Mouse (Mus musculus): Measurements from ENCODE around the gene Cdc42ep4. TPM values are rescaled to one million over a fixed set of nuclear protein-coding genes. Genes with fewer than 3 reads are reported as not detected.
A peak's percentile ranks its signal among the peaks of the same experiment; 100 is the strongest.

The Cdc42ep4 gene
- polyA plus RNA-seq, 1 experiment: not detected

DNA sequence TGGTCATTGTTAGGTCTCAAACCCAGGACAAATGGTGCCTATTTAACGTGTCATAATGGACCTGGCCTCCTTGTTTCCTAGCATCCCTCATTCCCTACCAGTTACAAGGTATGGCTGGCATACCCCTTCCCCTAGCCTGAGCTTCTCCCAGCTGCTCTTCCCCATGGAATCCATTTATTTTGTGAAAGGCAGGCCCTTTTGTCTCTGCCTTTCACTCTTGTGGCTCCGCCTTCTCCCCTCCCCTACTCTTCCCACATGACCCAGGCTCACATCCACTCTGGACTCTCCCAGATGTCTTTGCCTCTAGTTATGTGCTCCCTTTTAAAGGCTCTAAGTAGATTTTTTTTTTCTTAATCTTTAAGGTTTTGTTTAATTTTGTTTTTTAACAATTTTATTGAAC, 64.7 kb downstream of the Cdc42ep4 start:
- Histone ChIP-seq H3K27ac (ENCODE audit: insufficient read depth, low read depth, low read length) (no peak overlapping the region), H3K4me3 (ENCODE audit: insufficient read depth, low read depth, low read length) (no peak overlapping the region), H3K4me1 (ENCODE audit: control insufficient read depth, insufficient read depth, low read length) (peaks cover 10% of the 10 kb centered on the region)
- TF ChIP-seq POLR2A (IDR thresholded peaks at IDR 0.05; ENCODE audit: insufficient read depth, low read depth, low read length): no peak
- TF ChIP-seq CTCF (IDR thresholded peaks at IDR 0.05; ENCODE audit: insufficient read depth, low read depth, low read length): no peak
- 51% methylated on average over 2 of the region's 2 CpGs for WGBS

DNA sequence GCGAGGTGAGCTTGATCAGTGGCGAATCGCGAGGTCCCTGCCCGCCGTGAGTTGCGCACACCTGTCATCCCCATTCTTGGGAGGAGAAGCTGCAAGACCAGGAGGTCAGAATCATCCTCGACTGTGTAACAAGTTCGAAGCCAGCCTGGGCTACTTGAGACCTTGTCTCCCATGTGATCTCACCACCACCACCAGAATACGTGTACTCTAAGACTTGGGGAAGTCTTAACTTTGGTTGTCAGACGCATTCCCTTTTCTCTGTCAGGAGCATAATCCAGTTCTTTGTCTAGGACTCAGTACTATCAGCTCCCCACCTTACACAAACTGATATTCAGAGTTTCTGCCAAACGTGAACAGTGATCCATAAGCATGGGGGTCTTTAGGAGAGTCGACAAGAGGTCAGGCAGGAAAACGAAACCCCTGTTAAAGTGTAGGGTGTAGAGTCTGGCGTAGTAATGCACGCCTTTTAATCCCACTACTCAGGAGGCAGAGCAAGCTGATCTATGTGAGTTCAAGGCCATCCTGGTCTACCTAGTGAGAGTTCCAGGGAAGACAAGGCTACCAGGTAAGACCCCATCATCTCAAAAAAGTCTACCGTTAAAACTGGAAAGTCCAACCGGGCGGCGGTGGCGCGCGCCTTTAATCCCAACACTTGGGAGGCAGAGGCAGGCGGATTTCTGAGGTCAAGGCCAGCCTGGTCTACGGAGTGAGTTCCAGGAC, 66.8 kb downstream of the Cdc42ep4 start:
- no peak for TF ChIP-seq CTCF (IDR thresholded peaks at IDR 0.05; ENCODE audit: insufficient read depth, low read depth, low read length)
- no peak for TF ChIP-seq POLR2A (IDR thresholded peaks at IDR 0.05; ENCODE audit: insufficient read depth, low read depth, low read length)
- H3K27ac ChIP-seq (ENCODE audit: insufficient read depth, low read depth, low read length): 0 out of 2 replicates have a peak overlapping the region, but pooled peaks have one; percentile 14
- peak overlapping the region; percentile 92 for H3K4me3 ChIP-seq (ENCODE audit: insufficient read depth, low read depth, low read length)
- H3K4me1 ChIP-seq (ENCODE audit: control insufficient read depth, insufficient read depth, low read length): peaks cover 5% of the 10 kb centered on the region
- 43% methylated on average over 25 of the region's 25 CpGs for WGBS

- peak; percentile 69 for TF ChIP-seq POLR2A (IDR thresholded peaks at IDR 0.05; ENCODE audit: insufficient read depth, low read depth, low read length)
- TF ChIP-seq CTCF (IDR thresholded peaks at IDR 0.05; ENCODE audit: insufficient read depth, low read depth, low read length): no peak
- peak within 1 kb of the TSS; percentile 92 for H3K4me3 ChIP-seq (ENCODE audit: insufficient read depth, low read depth, low read length)
- WGBS: under 1% methylated on average over 73 of the region's 73 CpGs
- peaks cover 5% of the 10 kb centered on the region for H3K4me1 ChIP-seq (ENCODE audit: control insufficient read depth, insufficient read depth, low read length)
- peak within 1 kb of the TSS; percentile 80 for H3K27ac ChIP-seq (ENCODE audit: insufficient read depth, low read depth, low read length)
Measured at GRCm38 (mm10) chr11:113683957-113684706, 67.5 kb downstream of the Cdc42ep4 start, which contains the start of the genes Fam104a and D11Wsu47e. TSS of gene Fam104a (minus strand) at chr11:113684155. TSS of gene D11Wsu47e (plus strand) at chr11:113684412.

DNA sequence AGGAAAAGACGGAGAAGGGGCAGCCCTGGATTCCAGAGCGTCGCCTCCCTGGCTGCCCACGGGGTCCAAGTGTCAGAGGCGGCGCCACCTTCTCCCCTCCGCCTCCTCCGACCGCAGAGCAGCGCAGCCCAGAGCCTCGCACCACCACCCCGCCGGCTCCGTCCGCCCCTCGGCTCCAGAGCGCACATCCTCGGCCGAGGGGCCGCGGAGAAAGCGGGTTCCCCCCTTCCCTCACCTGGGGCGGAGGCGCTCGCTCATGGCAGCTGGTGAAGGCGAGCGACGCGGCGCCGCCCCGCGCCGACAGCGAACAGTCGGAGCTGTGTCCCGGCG, 68.1 kb downstream of the Cdc42ep4 start:
- WGBS: under 1% methylated on average over 38 of the region's 38 CpGs
- Histone ChIP-seq H3K4me1 (ENCODE audit: control insufficient read depth, insufficient read depth, low read length) (peaks cover 5% of the 10 kb centered on the region), H3K4me3 (ENCODE audit: insufficient read depth, low read depth, low read length) (peak overlapping the region; percentile 92), H3K27ac (ENCODE audit: insufficient read depth, low read depth, low read length) (peak overlapping the region; percentile 10)
- TF ChIP-seq CTCF (IDR thresholded peaks at IDR 0.05; ENCODE audit: insufficient read depth, low read depth, low read length) (no peak), POLR2A (IDR thresholded peaks at IDR 0.05; ENCODE audit: insufficient read depth, low read depth, low read length) (no peak)

GRCm38 (mm10) chr11:113682897-113683626, 68.6 kb downstream of the Cdc42ep4 start:
- Histone ChIP-seq H3K27ac (ENCODE audit: insufficient read depth, low read depth, low read length) (peak overlapping the region; percentile 20), H3K4me3 (ENCODE audit: insufficient read depth, low read depth, low read length) (peak overlapping the region; percentile 92), H3K4me1 (ENCODE audit: control insufficient read depth, insufficient read depth, low read length) (peaks cover 8% of the 10 kb centered on the region)
- under 1% methylated on average over 38 of the region's 38 CpGs for WGBS
- TF ChIP-seq CTCF (IDR thresholded peaks at IDR 0.05; ENCODE audit: insufficient read depth, low read depth, low read length): no peak
- TF ChIP-seq POLR2A (IDR thresholded peaks at IDR 0.05; ENCODE audit: insufficient read depth, low read depth, low read length): no peak

- H3K27ac ChIP-seq (ENCODE audit: insufficient read depth, low read depth, low read length): no peak overlapping the region
- H3K4me3 ChIP-seq (ENCODE audit: insufficient read depth, low read depth, low read length): no peak overlapping the region
- peaks cover 10% of the 10 kb centered on the region for H3K4me1 ChIP-seq (ENCODE audit: control insufficient read depth, insufficient read depth, low read length)
- no peak for TF ChIP-seq POLR2A (IDR thresholded peaks at IDR 0.05; ENCODE audit: insufficient read depth, low read depth, low read length)
- no peak for TF ChIP-seq CTCF (IDR thresholded peaks at IDR 0.05; ENCODE audit: insufficient read depth, low read depth, low read length)
Measured at GRCm38 (mm10) chr11:113681979-113682378, 69.7 kb downstream of the Cdc42ep4 start.

DNA sequence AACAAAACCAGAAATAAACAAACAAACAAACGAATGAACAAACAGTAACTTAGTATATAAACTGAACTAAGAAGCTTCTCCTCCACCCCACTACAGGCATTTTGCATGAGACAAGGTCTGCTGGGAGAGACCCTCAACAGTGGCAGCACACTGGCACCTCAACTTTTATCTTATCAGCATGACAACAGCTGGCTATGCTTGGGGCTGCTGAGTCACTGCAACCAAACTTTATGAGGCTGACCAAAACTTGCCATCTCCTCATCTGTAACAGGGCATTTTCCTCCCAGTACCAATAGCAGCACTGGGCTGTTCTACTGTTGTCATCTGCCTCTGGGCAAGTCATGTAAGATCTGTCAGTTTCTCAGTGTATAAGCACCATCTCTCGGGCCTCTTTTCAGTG, 70.7 kb downstream of the Cdc42ep4 start:
- Histone ChIP-seq H3K27ac (ENCODE audit: insufficient read depth, low read depth, low read length) (no peak overlapping the region), H3K4me1 (ENCODE audit: control insufficient read depth, insufficient read depth, low read length) (peaks cover 10% of the 10 kb centered on the region), H3K4me3 (ENCODE audit: insufficient read depth, low read depth, low read length) (no peak overlapping the region)
- WGBS: 88% methylated on average over 2 of the region's 2 CpGs
- TF ChIP-seq POLR2A (IDR thresholded peaks at IDR 0.05; ENCODE audit: insufficient read depth, low read depth, low read length): no peak
- TF ChIP-seq CTCF (IDR thresholded peaks at IDR 0.05; ENCODE audit: insufficient read depth, low read depth, low read length): no peak

- Histone ChIP-seq H3K4me1 (ENCODE audit: control insufficient read depth, insufficient read depth, low read length) (peaks cover 7% of the 10 kb centered on the region), H3K27ac (ENCODE audit: insufficient read depth, low read depth, low read length) (no peak overlapping the region), H3K4me3 (ENCODE audit: insufficient read depth, low read depth, low read length) (no peak overlapping the region)
- TF ChIP-seq POLR2A (IDR thresholded peaks at IDR 0.05; ENCODE audit: insufficient read depth, low read depth, low read length) (no peak), CTCF (IDR thresholded peaks at IDR 0.05; ENCODE audit: insufficient read depth, low read depth, low read length) (no peak)
- WGBS: 86% methylated on average over 8 of the region's 8 CpGs
Measured at GRCm38 (mm10) chr11:113678373-113678772, 73.3 kb downstream of the Cdc42ep4 start.

Measured in olfactory bulb, adult 2 months (tissue).